Mouse (Mus musculus) MEL (cell line): ENCODE data around the gene Sdsl. TPM values are rescaled to one million over a fixed set of nuclear protein-coding genes. Genes with fewer than 3 reads are reported as not detected.

ENCODE experiments used
- DNase-seq: peaks from one replicate; pipeline ENCODE4 v3.0.0; 2011; ENCODE audit warnings: low read depth, low spot score
- H3K27ac ChIP-seq: 2 replicates; pipeline ENCODE4 v1.5.1; 2012; ENCODE audit warnings: low read depth, mild to moderate bottlenecking, control low read depth, low read length, moderate library complexity; ENCODE audit not compliant: control insufficient read depth
- H3K27me3 ChIP-seq, 2 experiments: fragments of 150-350 bp in 1 of 2; sonication (generic) in 1 of 2; 2 replicates each; pipeline ENCODE4 v1.6.1; 2012; ENCODE audit warnings: low read length in 2 of 2, mild to moderate bottlenecking in 2 of 2, improper control_type of control experiment in 1 of 2, moderate library complexity in 1 of 2; ENCODE audit not compliant: insufficient read depth in 2 of 2, control insufficient read depth in 1 of 2
- H3K36me3 ChIP-seq, 2 experiments: 2 replicates each; pipeline ENCODE4 v1.6.1; 2012 to 2014; ENCODE audit warnings: low read length in 2 of 2, improper control_type of control experiment in 1 of 2, inconsistent platforms in 1 of 2, mild to moderate bottlenecking in 1 of 2; ENCODE audit not compliant: insufficient read depth in 2 of 2, control insufficient read depth in 1 of 2
- H3K4me1 ChIP-seq, 2 experiments: fragments of 150-350 bp in 1 of 2; sonication (generic) in 1 of 2; 2 replicates each; pipeline ENCODE4 v1.6.1; 2012; ENCODE audit warnings: low read length in 2 of 2, improper control_type of control experiment in 1 of 2, mild to moderate bottlenecking in 1 of 2; ENCODE audit not compliant: insufficient read depth in 2 of 2, control insufficient read depth in 1 of 2
- H3K4me3 ChIP-seq, 2 experiments: fragments of 150-350 bp in 1 of 2; sonication (generic) in 1 of 2; 2 replicates each; pipeline ENCODE4 v1.5.1; 2012; ENCODE audit warnings: low read depth in 2 of 2, low read length in 2 of 2, mild to moderate bottlenecking in 2 of 2, moderate library complexity in 2 of 2, control low read depth in 1 of 2, improper control_type of control experiment in 1 of 2; ENCODE audit not compliant: control insufficient read depth in 1 of 2, insufficient read depth in 1 of 2
- H3K79me2 ChIP-seq: 2 replicates; pipeline ENCODE4 v1.6.1; 2012; ENCODE audit warnings: mild to moderate bottlenecking, low read length, moderate library complexity; ENCODE audit not compliant: control insufficient read depth, poor library complexity, insufficient read depth
- H3K9ac ChIP-seq: 2 replicates; pipeline ENCODE4 v1.6.1; 2012; ENCODE audit warnings: low read depth, mild to moderate bottlenecking, control low read depth, low read length, moderate library complexity; ENCODE audit not compliant: control insufficient read depth, poor library complexity, severe bottlenecking
- H3K9me3 ChIP-seq: fragments of 150-350 bp; sonication (generic); replicated peaks from 2 replicates; pipeline ENCODE4 v1.6.1; 2012; ENCODE audit warnings: mild to moderate bottlenecking, low read length, improper control_type of control experiment, moderate library complexity; ENCODE audit not compliant: insufficient read depth
- BHLHE40 ChIP-seq: IDR thresholded peaks from 2 replicates; pipeline ENCODE4 v1.6.1; 2012; ENCODE audit warnings: low read depth, mild to moderate bottlenecking, inconsistent platforms, low read length, improper control_type of control experiment, borderline replicate concordance
- CHD1 ChIP-seq: IDR thresholded peaks from 2 replicates; pipeline ENCODE4 v1.6.1; 2012; ENCODE audit warnings: low read depth, mild to moderate bottlenecking, inconsistent platforms, low read length, improper control_type of control experiment
- CTCF ChIP-seq, 3 experiments: IDR thresholded peaks in 2 of 3; conservative IDR thresholded peaks in 1 of 3; 2 replicates each; pipeline ENCODE4 v1.5.1; 2011 to 2012; ENCODE audit warnings: low read length in 3 of 3, low read depth in 2 of 3, mild to moderate bottlenecking in 2 of 3, improper control_type of control experiment in 1 of 3, inconsistent platforms in 1 of 3, mixed read lengths in 1 of 3, moderate library complexity in 1 of 3; ENCODE audit not compliant: control insufficient read depth in 1 of 3, insufficient read depth in 1 of 3, poor library complexity in 1 of 3, severe bottlenecking in 1 of 3
- E2F4 ChIP-seq: IDR thresholded peaks from 2 replicates; pipeline ENCODE4 v1.6.1; 2011; ENCODE audit warnings: low read depth, low read length, improper control_type of control experiment, borderline replicate concordance
- ETS1 ChIP-seq: IDR thresholded peaks from 2 replicates; pipeline ENCODE4 v1.6.1; 2012; ENCODE audit warnings: low read depth, mild to moderate bottlenecking, inconsistent platforms, low read length, improper control_type of control experiment, moderate library complexity
- GABPA ChIP-seq: IDR thresholded peaks from 2 replicates; pipeline ENCODE4 v1.6.1; 2012; ENCODE audit warnings: low read depth, mild to moderate bottlenecking, inconsistent platforms, low read length, improper control_type of control experiment, moderate library complexity
- GATA1 ChIP-seq: IDR thresholded peaks from 2 replicates; pipeline ENCODE4 v1.6.1; 2011; ENCODE audit warnings: low read depth, low read length, improper control_type of control experiment
- HCFC1 ChIP-seq: IDR thresholded peaks from 2 replicates; pipeline ENCODE4 v1.6.1; 2012; ENCODE audit warnings: low read depth, mild to moderate bottlenecking, inconsistent platforms, low read length, improper control_type of control experiment, moderate library complexity
- MAX ChIP-seq: IDR thresholded peaks from 2 replicates; pipeline ENCODE4 v1.6.1; 2011; ENCODE audit warnings: low read length, improper control_type of control experiment
- MAZ ChIP-seq: IDR thresholded peaks from 2 replicates; pipeline ENCODE4 v1.6.1; 2012; ENCODE audit warnings: low read depth, mild to moderate bottlenecking, inconsistent platforms, low read length, improper control_type of control experiment
- MXI1 ChIP-seq: IDR thresholded peaks from 2 replicates; pipeline ENCODE4 v1.6.1; 2011; ENCODE audit warnings: mild to moderate bottlenecking, low read depth, low read length, improper control_type of control experiment
- NELFE ChIP-seq: IDR thresholded peaks from 2 replicates; pipeline ENCODE4 v1.6.1; 2011; ENCODE audit warnings: low read depth, low read length, improper control_type of control experiment
- NRF1 ChIP-seq: IDR thresholded peaks from 2 replicates; pipeline ENCODE4 v1.6.1; 2014; ENCODE audit warnings: low read depth, mild to moderate bottlenecking, inconsistent platforms, low read length, improper control_type of control experiment, moderate library complexity; ENCODE audit not compliant: poor library complexity, insufficient read depth, severe bottlenecking
- POLR2A ChIP-seq, 2 experiments: IDR thresholded peaks; 2 replicates each; pipeline ENCODE4 v1.6.1; 2011 to 2012; ENCODE audit warnings: low read length in 2 of 2, mild to moderate bottlenecking in 2 of 2, control low read depth in 1 of 2, improper control_type of control experiment in 1 of 2, low read depth in 1 of 2, moderate library complexity in 1 of 2; ENCODE audit not compliant: control insufficient read depth in 1 of 2, insufficient read depth in 1 of 2, poor library complexity in 1 of 2
- POLR2AphosphoS5 ChIP-seq: IDR thresholded peaks from 2 replicates; pipeline ENCODE4 v1.6.1; 2012; ENCODE audit warnings: low read depth, borderline replicate concordance, mild to moderate bottlenecking, inconsistent platforms, low read length, moderate library complexity, mixed read lengths
- RAD21 ChIP-seq: IDR thresholded peaks from 2 replicates; pipeline ENCODE4 v1.6.1; 2011; ENCODE audit warnings: mild to moderate bottlenecking, low read depth, low read length, improper control_type of control experiment
- RCOR1 ChIP-seq: IDR thresholded peaks from 2 replicates; pipeline ENCODE4 v1.6.1; 2012; ENCODE audit warnings: low read depth, mild to moderate bottlenecking, inconsistent platforms, low read length, improper control_type of control experiment
- TAL1 ChIP-seq: IDR thresholded peaks from 2 replicates; pipeline ENCODE4 v1.6.1; 2012; ENCODE audit warnings: mild to moderate bottlenecking, inconsistent platforms, low read length, moderate library complexity, mixed read lengths
- TBP ChIP-seq: IDR thresholded peaks from 2 replicates; pipeline ENCODE4 v1.8.0; 2011; ENCODE audit warnings: low read depth, low read length, improper control_type of control experiment
- UBTF ChIP-seq: IDR thresholded peaks from 2 replicates; pipeline ENCODE4 v1.6.1; 2012; ENCODE audit warnings: low read depth, mild to moderate bottlenecking, inconsistent platforms, low read length, improper control_type of control experiment, moderate library complexity, borderline replicate concordance; ENCODE audit not compliant: insufficient read depth
- USF2 ChIP-seq, 2 experiments: IDR thresholded peaks; 2 replicates each; pipeline ENCODE4 v1.6.1; 2011 to 2012; ENCODE audit warnings: improper control_type of control experiment in 2 of 2, low read length in 2 of 2, borderline replicate concordance in 1 of 2, inconsistent platforms in 1 of 2, low read depth in 1 of 2, mild to moderate bottlenecking in 1 of 2; ENCODE audit not compliant: insufficient read depth in 1 of 2
- ZC3H11A ChIP-seq: IDR thresholded peaks from 2 replicates; pipeline ENCODE4 v1.6.1; 2012; ENCODE audit warnings: low read depth, mild to moderate bottlenecking, inconsistent platforms, low read length, improper control_type of control experiment
- ZNF384 ChIP-seq: IDR thresholded peaks from 2 replicates; pipeline ENCODE4 v1.6.1; 2012; ENCODE audit warnings: low read depth, mild to moderate bottlenecking, inconsistent platforms, low read length, improper control_type of control experiment
- polyA plus RNA-seq, 2 experiments: library from polyadenylated mRNA; stranded (reverse) in 1 of 2; unstranded in 1 of 2; fragments of >175 nt in 1 of 2; fragments of >200 nt in 1 of 2; gene quantifications; 2 replicates each; pipeline versions ENCODE4 v1.2.1 to v1.2.4; 2012; ENCODE audit warnings: low replicate concordance in 2 of 2, low read depth in 1 of 2; ENCODE audit not compliant: insufficient read length in 2 of 2, insufficient read depth in 1 of 2, missing spikeins in 1 of 2
- total RNA-seq: library from RNA; depleted of rRNA; stranded (reverse); fragments of 300-350 nt; gene quantifications from 2 replicates; pipeline ENCODE4 v1.2.3, GENCODE M21; 2012

The Sdsl gene
- total and polyA plus RNA-seq, 3 experiments: 12.1 to 21.0 TPM; not detected in 1

- no peaks in the 10 kb centered on the region for H3K36me3 ChIP-seq
- H3K9ac ChIP-seq: no peak overlapping the region
- DNase-seq: no peak
- no peak overlapping the region for H3K4me3 ChIP-seq
- H3K27ac ChIP-seq: no peak overlapping the region
- H3K4me1 ChIP-seq: no peaks in the 10 kb centered on the region
- no peaks in the 10 kb centered on the region for H3K27me3 ChIP-seq
- no peaks in the 10 kb centered on the region for H3K9me3 ChIP-seq
- H3K79me2 ChIP-seq: no peaks in the 10 kb centered on the region
- TF ChIP-seq ZNF384 (no peak), RAD21 (no peak), MAX (no peak), MXI1 (no peak), POLR2A (IDR thresholded peaks at IDR 0.05; ENCODE audit: control insufficient read depth in 1 of 2, insufficient read depth in 1 of 2, low read depth in 1 of 2, low read length in 2 of 2, poor library complexity in 1 of 2) (no peak), TBP (no peak), POLR2AphosphoS5 (no peak), UBTF (no peak), MAZ (no peak), NRF1 (no peak), BHLHE40 (no peak), E2F4 (no peak), GATA1 (no peak), HCFC1 (no peak), ZC3H11A (no peak), CTCF (IDR thresholded peaks at IDR 0.05 in 2 of 3, conservative IDR thresholded peaks at IDR 0.05 in 1 of 3; ENCODE audit: control insufficient read depth in 1 of 3, insufficient read depth in 1 of 3, low read depth in 2 of 3, low read length in 3 of 3, poor library complexity in 1 of 3, severe bottlenecking in 1 of 3) (no peak)
- TF ChIP-seq, all 39 proteins: peak for 0
These were observed 62.9 kb downstream of the Sdsl start for GRCm38 (mm10) chr5:120409385-120410378.

GRCm38 (mm10) chr5:120408933-120409332 is 63.7 kb downstream of the Sdsl start:
- no peak for TF ChIP-seq GATA1
- TF ChIP-seq HCFC1: no peak
- no peak for TF ChIP-seq POLR2A (IDR thresholded peaks at IDR 0.05; ENCODE audit: control insufficient read depth in 1 of 2, insufficient read depth in 1 of 2, low read depth in 1 of 2, low read length in 2 of 2, poor library complexity in 1 of 2)
- no peak for TF ChIP-seq ZC3H11A
- TF ChIP-seq NRF1: no peak
- no peak for TF ChIP-seq NELFE
- no peak for TF ChIP-seq GABPA
- TF ChIP-seq CHD1: no peak
- TF ChIP-seq MXI1: no peak
- no peak for TF ChIP-seq TAL1
- no peak for TF ChIP-seq ETS1
- TF ChIP-seq USF2 (IDR thresholded peaks at IDR 0.05; ENCODE audit: borderline replicate concordance in 1 of 2, insufficient read depth in 1 of 2, low read depth in 1 of 2, low read length in 2 of 2): no peak
- no peak for TF ChIP-seq RCOR1
- Histone ChIP-seq H3K79me2 (no peaks in the 10 kb centered on the region), H3K4me3 (no peak overlapping the region), H3K4me1 (no peaks in the 10 kb centered on the region), H3K9me3 (no peaks in the 10 kb centered on the region), H3K9ac (no peak overlapping the region), H3K36me3 (no peaks in the 10 kb centered on the region), H3K27me3 (no peaks in the 10 kb centered on the region), H3K27ac (no peak overlapping the region)
- no peak for DNase-seq
